Mouse (Mus musculus) gastrocnemius, adult 2 months (tissue): Measurements from ENCODE around the gene Alox5. TPM values are rescaled to one million over a fixed set of nuclear protein-coding genes. Genes with fewer than 3 reads are reported as not detected.

Experiments used
- DNase-seq: peaks from one replicate; pipeline ENCODE4 v3.0.0; 2022
- H3K27ac ChIP-seq: fragments of 200-600 bp; 2 replicates; pipeline ENCODE4 v1.8.1; 2022; ENCODE audit warnings: mild to moderate bottlenecking
- H3K4me3 ChIP-seq: fragments of 200-600 bp; 2 replicates; pipeline ENCODE4 v1.8.1; 2022; ENCODE audit warnings: mild to moderate bottlenecking, moderate library complexity
- CTCF ChIP-seq: fragments of 200-600 bp; IDR thresholded peaks from 2 replicates; pipeline ENCODE4 v1.8.1; 2022; ENCODE audit warnings: antibody characterized with exemption, mild to moderate bottlenecking, moderate library complexity
- intact Hi-C: fragments of 180-260 bp; cut with DNase I; formaldehyde crosslinking; loops from one replicate; pipeline ENCODE4 v1.15.1; 2025
- total RNA-seq, 2 experiments: library from RNA; stranded (reverse); gene quantifications; 2 replicates each; pipeline ENCODE4 v1.2.3; 2021

The Alox5 gene
- total RNA-seq, 2 experiments from 2014 or later = 0.82 to 1.0 TPM

DNA sequence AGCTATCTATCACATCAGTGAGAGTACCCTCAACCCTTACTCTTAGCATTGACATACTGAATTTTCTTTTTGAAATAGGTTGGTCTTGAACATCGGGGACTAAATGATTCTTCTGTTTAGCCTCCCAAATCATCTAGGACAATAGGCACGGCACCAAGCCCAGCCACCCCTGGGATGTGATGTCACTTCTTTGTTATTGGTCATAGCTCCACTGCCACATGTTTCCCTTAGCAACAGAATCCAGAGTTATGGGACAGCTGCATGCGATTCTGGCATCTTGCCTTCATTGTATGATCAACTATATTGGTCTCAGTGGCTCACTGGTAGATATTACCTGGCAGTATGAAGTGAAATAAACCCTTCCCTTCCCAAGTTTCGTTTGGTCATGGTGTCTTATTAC lies 20.5 kb downstream of the Alox5 start:
- no peak overlapping the region for H3K4me3 ChIP-seq
- intact Hi-C loops = no loop called here
- no peak for DNase-seq
- H3K27ac ChIP-seq = no peak overlapping the region
- no peak for TF ChIP-seq CTCF

DNA sequence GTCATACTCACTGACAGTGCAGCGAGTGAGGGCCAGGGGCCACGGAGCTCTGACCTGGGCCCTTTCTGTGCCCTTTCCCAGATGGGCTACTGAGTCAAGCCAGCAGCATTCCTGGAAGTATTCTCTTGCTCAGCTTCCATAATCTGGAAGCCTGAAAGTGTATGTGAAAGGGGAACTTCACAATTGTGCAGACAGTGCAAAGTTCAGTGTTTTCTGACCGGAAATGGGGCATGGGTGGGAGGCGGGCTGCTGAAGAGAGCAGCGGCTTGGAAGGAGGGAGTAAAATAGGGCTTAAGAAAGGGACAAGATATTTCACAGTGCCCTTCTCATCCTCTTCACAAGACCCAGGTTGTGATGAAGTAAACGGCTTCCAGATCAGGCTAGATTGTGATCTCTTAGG lies 21.4 kb downstream of the Alox5 start:
- TF ChIP-seq CTCF = no peak
- H3K27ac ChIP-seq = no peak overlapping the region
- H3K4me3 ChIP-seq = no peak overlapping the region
- DNase-seq = no peak
- intact Hi-C loops = no loop called here

GRCm38 (mm10) chr6:116438864-116439263 lies 22.1 kb downstream of the Alox5 start:
- intact Hi-C loops = no loop called here
- no peak for DNase-seq
- Histone ChIP-seq H3K4me3 (no peak overlapping the region), H3K27ac (no peak overlapping the region)
- TF ChIP-seq CTCF = no peak

- peak; percentile 26; the same call in 1 of the 2 replicates for TF ChIP-seq CTCF
- no peak for DNase-seq
- Histone ChIP-seq H3K27ac (no peak overlapping the region), H3K4me3 (no peak overlapping the region)
- intact Hi-C loops = no loop called here
Observed at GRCm38 (mm10) chr6:116428282-116428681, 32.7 kb downstream of the Alox5 start.

- TF ChIP-seq CTCF = no peak
- no peak overlapping the region for H3K27ac ChIP-seq
- no peak overlapping the region for H3K4me3 ChIP-seq
- intact Hi-C loops = no loop called here
- no peak for DNase-seq
Observed at GRCm38 (mm10) chr6:116427552-116427951, 33.4 kb downstream of the Alox5 start.

- TF ChIP-seq CTCF = peak; percentile 53
- H3K4me3 ChIP-seq = no peak overlapping the region
- intact Hi-C loops = loop anchor here (5.0 kb wide), 1 partner anchor 161 kb away; the partner anchor contains the start of gene Zfand4
- no peak for DNase-seq
- no peak overlapping the region for H3K27ac ChIP-seq
Observed at GRCm38 (mm10) chr6:116423664-116424063, 37.3 kb downstream of the Alox5 start.

DNA sequence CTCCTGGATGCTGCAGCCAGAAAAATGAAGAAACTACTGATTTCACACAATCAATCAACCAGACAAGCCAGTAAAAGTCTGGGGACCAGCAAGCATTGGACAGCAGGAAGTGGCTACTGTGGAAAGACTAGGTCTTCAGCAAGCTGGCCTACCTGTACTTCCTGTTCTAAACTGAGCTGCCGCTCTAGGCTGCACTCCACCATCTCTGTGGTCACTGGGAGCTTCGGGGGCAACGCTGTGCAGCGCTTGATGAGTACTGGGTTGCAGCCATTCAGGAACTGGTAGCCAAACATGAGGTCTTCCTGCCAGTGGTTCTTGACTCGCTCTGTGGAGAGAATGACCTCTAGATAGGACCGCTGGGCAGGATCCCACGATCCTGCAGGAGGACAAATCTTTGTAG lies 38.0 kb downstream of the Alox5 start:
- TF ChIP-seq CTCF = no peak
- intact Hi-C loops = loop anchor here (5.0 kb wide), 1 partner anchor 161 kb away; the partner anchor contains the start of gene Zfand4
- Histone ChIP-seq H3K4me3 (no peak overlapping the region), H3K27ac (no peak overlapping the region)
- DNase-seq = no peak

GRCm38 (mm10) chr6:116420271-116420670 lies 40.7 kb downstream of the Alox5 start:
- DNase-seq = no peak
- no peak for TF ChIP-seq CTCF
- Histone ChIP-seq H3K27ac (no peak overlapping the region), H3K4me3 (no peak overlapping the region)
- intact Hi-C loops = loop anchor here (5.0 kb wide), 1 partner anchor 158 kb away; the partner anchor contains the start of gene Zfand4

DNA sequence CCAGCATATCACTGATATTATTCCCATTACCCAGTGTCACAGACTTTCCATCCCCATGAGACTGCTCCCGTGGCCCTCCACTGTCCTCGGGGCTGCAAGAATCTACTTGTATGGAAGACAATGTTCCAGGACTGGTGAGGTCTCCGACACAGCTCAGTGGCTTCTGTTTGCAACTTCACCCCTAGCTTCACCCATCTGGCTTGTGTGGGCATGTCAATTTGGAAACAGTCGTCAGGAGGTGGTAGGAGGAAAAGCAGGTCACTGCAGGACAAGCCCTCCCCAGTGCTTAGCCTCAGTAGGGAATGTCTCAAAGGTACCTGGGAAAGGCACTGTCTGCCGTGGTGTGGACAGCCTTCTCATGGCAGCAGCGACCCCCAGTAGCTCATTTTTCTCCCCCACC lies 41.3 kb downstream of the Alox5 start:
- no peak for TF ChIP-seq CTCF
- Histone ChIP-seq H3K27ac (no peak overlapping the region), H3K4me3 (no peak overlapping the region)
- intact Hi-C loops = loop anchor here (5.0 kb wide), 1 partner anchor 157 kb away; the partner anchor contains the start of gene Zfand4
- DNase-seq = no peak

- TF ChIP-seq CTCF = no peak
- no peak overlapping the region for H3K4me3 ChIP-seq
- no peak overlapping the region for H3K27ac ChIP-seq
- intact Hi-C loops = no loop called here
- no peak for DNase-seq
Observed at GRCm38 (mm10) chr6:116418487-116418886, 42.5 kb downstream of the Alox5 start.

DNA sequence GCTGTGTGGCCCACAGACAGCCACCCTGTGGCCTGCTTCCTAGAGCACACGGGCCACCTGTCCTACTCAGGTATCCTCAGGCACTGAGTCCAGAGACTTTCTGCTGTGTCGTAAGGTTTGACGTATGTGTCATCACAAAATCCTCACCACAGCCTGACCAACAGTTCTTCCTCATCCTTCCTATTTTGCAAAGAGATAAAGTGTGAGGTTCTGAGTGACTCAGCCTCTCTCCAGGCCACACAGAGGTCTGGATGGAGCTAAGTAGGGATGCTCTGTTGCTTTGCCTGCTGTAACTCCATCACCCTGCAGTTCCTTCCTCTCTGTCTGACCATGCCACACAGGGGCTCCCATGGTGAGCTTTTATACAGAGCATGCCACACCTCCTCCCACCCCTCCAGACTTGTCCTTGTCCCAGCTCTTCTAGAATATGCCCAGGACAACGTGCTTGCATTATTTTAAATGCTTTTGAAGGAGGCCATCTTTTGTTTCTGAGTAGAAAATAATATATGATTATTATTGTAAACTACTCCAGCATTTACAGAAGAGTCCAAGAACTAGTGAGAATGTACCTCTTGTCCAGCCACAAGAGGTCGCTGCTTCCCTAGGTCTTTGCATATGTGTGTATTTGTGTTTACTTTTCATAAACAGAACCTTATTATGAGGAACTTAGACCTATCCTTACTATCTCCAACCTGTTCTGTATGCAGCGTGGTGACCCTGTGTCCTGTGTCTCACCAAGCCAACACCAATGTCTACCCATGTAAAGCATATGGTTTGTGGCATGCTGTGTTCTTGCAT lies 43.3 kb downstream of the Alox5 start:
- peak; percentile 60 for TF ChIP-seq CTCF
- H3K4me3 ChIP-seq = no peak overlapping the region
- H3K27ac ChIP-seq = no peak overlapping the region
- DNase-seq = no peak
- intact Hi-C loops = no loop called here

- intact Hi-C loops = no loop called here
- H3K27ac ChIP-seq = no peak overlapping the region
- no peak for TF ChIP-seq CTCF
- no peak for DNase-seq
- no peak overlapping the region for H3K4me3 ChIP-seq
Observed at GRCm38 (mm10) chr6:116416000-116416552, 44.9 kb downstream of the Alox5 start.

GRCm38 (mm10) chr6:116415126-116415676 lies 45.8 kb downstream of the Alox5 start:
- Histone ChIP-seq H3K4me3 (no peak overlapping the region), H3K27ac (no peak overlapping the region)
- intact Hi-C loops = no loop called here
- DNase-seq = no peak
- no peak for TF ChIP-seq CTCF
